Mouse (Mus musculus) lung, adult 10 weeks (tissue): Measurements from ENCODE around the gene Sgo2a. TPM values are rescaled to one million over a fixed set of nuclear protein-coding genes. Genes with fewer than 3 reads are reported as not detected.

ENCODE experiments used
- polyA plus RNA-seq: library from polyadenylated mRNA; stranded (reverse); fragments of 350-450 nt; fragmentation: Illumina TruSeq; extraction: RNeasy Lipid Tissue Mini Kit (QIAGEN cat#74804); gene quantifications from one replicate; pipeline ENCODE4 v1.2.3, GENCODE M21; 2014; ENCODE audit warnings: low read depth, low replicate concordance; ENCODE audit not compliant: insufficient read depth

Sgo2a gene
- polyA plus RNA-seq: 0.40 TPM

DNA sequence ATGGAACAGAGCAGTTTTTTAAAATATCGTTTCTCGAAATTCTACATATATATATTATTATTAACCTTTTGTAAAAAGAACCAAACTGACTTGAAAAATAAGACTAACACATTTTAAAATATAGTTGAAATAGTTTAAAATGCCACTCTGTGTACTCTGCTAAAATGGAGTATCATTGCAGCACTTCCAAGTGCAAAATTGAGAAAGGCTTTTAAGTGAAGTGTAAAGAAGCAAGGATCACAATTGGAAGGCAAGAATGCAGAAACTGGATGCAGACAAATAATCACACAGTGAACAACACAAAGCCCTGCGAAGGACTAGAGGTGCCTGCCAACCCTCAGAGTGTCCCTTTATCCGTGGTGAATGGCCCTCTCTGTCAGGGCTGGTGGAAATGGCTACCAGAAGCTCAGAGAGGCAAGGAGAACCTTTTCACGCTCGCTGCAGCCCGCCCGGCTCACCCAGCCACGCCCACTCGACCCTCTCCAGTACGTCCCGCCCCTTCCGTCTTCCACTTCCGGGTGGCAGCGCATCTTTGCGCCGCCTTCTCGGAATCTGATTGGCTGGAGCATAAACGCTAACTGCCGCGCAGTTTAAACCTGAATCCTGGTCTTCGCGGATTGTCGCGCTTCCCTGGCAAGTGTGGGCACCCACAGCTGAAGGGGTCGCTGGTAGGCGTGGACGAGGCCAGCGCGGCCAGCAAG is at the start of gene Sgo2a:
Gene Sgo2a, plus strand, starts transcription at position 540 of the 701 bp plus-strand sequence.

DNA sequence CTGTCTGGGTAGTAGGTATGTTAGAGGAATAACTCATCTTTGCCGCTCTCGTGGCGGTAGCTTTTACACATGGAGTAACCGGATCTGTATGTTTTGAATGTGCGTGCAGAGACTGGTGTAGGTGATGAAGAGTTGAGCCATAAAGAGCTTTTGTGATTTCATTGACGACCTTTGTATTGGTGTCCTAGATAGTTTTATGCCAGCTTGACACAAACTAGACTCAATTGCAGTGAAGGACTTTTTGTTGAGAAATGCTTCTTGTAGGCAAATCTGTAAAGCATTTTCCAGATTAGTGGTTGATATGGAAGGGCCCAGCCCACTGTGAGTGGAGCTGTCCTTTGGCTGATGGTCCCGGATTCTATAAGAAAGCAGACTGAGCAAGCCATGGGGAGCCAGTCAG is 23.1 kb downstream of the Sgo2a start, which contains the start of gene Kctd18:
Gene Kctd18, minus strand, starts transcription at position 101 of the 400 bp plus-strand sequence.

DNA sequence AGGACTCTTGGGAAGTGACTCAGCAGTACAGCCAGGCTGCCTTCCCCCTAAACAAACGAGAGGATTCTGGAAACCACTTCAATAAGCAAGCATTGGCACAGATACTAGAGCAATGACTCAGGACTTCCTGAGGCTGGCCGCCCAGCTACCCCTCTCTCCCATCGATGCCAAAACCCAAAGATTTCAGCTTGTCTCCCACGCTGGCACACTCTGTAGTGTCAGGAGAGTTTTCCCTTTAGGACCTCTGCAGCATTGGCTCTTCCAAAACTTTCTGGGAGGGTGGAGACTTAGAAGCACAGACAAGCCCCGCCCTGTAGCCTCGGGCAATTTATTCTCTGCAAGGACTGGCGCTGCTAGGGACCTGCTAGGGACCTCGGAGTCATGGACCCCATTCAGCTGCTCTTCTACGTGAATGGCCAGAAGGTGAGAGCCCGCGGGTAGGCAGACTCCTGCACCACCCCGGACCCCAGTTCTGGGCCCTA is 33.9 kb downstream of the Sgo2a start, which contains the start of gene Aox1:
Gene Aox1, plus strand, starts transcription at position 296 of the 482 bp plus-strand sequence.

Other genes starting within 250 kb of the Sgo2a start
- gene Spats2l, start 221.8 kb upstream of the Sgo2a start, polyA plus RNA-seq: 5.4 TPM
- gene Kctd18, start 23.0 kb downstream of the Sgo2a start, polyA plus RNA-seq: 6.7 TPM
- 8.1 TPM for gene Aox1, start 34.0 kb downstream of the Sgo2a start, polyA plus RNA-seq
- gene Aox3, start 117.2 kb downstream of the Sgo2a start, polyA plus RNA-seq: 36.7 TPM
- gene Aox4, start 214.4 kb downstream of the Sgo2a start, polyA plus RNA-seq: 0.04 TPM